In the genomic region with DNA sequence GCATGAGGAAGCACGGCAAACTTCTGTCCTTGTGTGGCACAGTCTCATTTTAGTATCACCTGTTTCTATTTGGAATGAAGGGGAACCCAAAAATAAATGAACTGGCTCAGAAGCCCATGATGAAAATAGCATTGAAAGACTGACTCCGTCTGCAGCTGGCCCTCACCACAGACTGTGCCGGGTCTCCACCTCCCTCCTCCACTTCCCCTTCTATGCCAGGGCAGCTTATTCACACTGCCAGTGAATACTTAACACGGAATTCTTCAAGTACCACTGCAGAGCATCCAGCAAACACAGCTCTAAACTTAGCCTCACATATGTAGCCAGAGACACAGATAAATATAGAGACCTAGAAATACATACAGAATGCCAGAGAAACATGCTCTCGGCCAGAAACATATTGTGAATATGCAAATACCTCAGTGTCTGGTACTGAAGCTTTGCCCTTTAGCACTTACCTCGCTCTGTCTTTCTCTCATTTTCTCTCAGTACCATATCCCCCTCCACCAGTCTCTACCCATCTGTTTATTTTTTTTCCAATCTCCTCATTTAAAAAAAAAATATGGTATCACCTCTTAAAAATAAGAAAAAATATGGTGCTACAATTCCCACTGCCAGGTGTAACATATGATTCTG, we compare ENCODE assay signal across 7 mouse cellular contexts.
DNase-seq lines count a peak whose midpoint lies in the region; TF ChIP-seq lines count a peak whose summit lies in the region.

No protein-coding gene starts in this region.

- DNase-seq in spleen, adult 18-20 months: peak; percentile 10 to 31
- no peak for DNase-seq in spleen, postnatal 4 days (ENCODE audit: low spot score in 2 of 2)
- peak; percentile 52 to 76 for DNase-seq in gastrocnemius, adult 8-10 months (ENCODE audit: low spot score in 2 of 2)
- peak in 1 of 2 experiments; percentile 29 for DNase-seq in left cerebral cortex, adult 2 months (ENCODE audit: extremely low spot score in 1 of 2, low spot score in 2 of 2)
- DNase-seq in telencephalon, adult 2 months (ENCODE audit: low read depth, low spot score): peak; percentile 83
- DNase-seq in ovary, postnatal 36 days (ENCODE audit: low spot score): no peak
- no peak for DNase-seq in adrenal gland, postnatal 25 days

- intact Hi-C loops in left cerebral cortex, adult 2 months (cut with DNase I): loop anchor here (10.0 kb wide), 1 partner anchor 180 kb away; no protein-coding TSS in a partner anchor

- no peak overlapping the region for H3K4me3 ChIP-seq in left cerebral cortex, adult 2 months

- H3K27ac ChIP-seq in left cerebral cortex, adult 2 months: peak overlapping the region; percentile 36; the same call in 1 of the 2 replicates

- no peak for TF ChIP-seq CTCF in left cerebral cortex, adult 2 months (IDR thresholded peaks at IDR 0.05)

Comparison
In these comparisons a context has a peak if more than half of its experiments do, and no peak if none do; other contexts are left out.
1. DNase-seq: peak in spleen, adult 18-20 months (2 of 2), gastrocnemius, adult 8-10 months (2 of 2) and telencephalon, adult 2 months (single experiment); none in spleen, postnatal 4 days (0 of 2), ovary, postnatal 36 days (single experiment) and adrenal gland, postnatal 25 days (single experiment).